Mouse (Mus musculus) left cerebral cortex, adult 11 months (tissue): ENCODE results near the gene Ninj2.

Experiments
- DNase-seq: peaks from one replicate; pipeline ENCODE4 v3.0.0; 2022; ENCODE audit warnings: low spot score

Gene Ninj2

DNA sequence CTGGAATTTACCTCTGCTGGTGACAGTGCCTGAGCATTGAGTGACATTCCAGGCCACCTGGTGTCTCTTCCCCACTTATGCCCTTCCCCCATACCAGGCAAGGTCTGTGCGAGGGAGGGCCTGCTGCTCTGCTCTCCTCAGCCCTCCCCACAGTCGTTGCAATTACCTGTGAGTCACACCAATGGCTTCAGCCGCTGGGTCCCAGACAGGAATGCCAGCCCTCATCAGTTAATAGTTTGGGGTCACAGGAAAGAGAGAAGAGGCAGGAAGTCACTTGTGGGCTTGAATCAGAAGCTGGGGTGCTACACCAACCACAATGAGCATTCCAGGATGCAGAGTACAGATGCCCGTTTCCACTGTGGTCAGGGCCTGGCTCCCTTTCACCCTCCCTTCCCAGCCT, 41.6 kb downstream of the Ninj2 start:
- DNase-seq, result no peak

DNA sequence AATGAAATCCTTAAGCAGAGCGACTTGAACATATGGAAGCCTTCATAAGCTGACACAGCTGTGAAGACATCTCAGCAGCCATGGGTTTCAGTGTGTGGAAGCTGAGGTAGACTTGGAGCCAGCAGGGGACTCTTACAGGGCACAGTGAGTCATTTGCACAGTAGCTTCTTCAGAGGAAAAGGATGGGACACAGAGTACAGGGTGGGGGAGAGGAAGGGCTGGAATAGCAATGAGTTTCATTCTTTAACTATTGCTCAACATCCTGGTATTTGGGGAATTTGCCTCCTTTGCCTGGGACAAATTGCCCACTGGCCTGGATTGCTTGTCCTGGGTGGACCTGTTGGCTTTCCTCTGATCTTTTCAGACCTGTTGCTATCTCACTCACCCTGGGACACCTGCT, 52.3 kb downstream of the Ninj2 start:
- DNase-seq, result no peak

GRCm38 (mm10) chr6:120146676-120147075, 53.5 kb downstream of the Ninj2 start:
- DNase-seq, result no peak

DNA sequence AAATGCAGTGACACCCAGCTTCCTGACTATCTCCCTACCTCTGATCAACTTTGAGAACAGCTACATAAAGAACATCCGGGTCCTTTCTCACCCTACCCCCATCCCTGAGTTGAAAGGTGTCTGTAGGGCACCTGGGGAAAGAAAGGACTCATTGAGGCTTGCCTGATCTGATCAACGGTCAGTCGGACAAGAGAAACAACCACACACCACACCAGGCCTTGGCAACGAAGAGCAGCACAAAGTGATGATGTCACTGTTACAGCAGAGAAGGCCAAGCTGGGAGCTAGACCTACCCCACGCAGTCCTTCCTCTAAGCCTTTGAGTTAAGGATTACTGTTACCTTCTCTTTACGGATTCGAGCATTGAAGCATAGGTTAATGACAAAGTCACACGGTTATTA, 54.3 kb downstream of the Ninj2 start:
- DNase-seq, result no peak

GRCm38 (mm10) chr6:120148716-120149392, 55.7 kb downstream of the Ninj2 start:
- DNase-seq, result no peak

GRCm38 (mm10) chr6:120149458-120150120, 56.4 kb downstream of the Ninj2 start:
- DNase-seq, result no peak

GRCm38 (mm10) chr6:120150206-120150605, 57.1 kb downstream of the Ninj2 start:
- DNase-seq, result no peak

- no peak for DNase-seq
These were observed 58.5 kb downstream of the Ninj2 start for GRCm38 (mm10) chr6:120151616-120152053.

DNA sequence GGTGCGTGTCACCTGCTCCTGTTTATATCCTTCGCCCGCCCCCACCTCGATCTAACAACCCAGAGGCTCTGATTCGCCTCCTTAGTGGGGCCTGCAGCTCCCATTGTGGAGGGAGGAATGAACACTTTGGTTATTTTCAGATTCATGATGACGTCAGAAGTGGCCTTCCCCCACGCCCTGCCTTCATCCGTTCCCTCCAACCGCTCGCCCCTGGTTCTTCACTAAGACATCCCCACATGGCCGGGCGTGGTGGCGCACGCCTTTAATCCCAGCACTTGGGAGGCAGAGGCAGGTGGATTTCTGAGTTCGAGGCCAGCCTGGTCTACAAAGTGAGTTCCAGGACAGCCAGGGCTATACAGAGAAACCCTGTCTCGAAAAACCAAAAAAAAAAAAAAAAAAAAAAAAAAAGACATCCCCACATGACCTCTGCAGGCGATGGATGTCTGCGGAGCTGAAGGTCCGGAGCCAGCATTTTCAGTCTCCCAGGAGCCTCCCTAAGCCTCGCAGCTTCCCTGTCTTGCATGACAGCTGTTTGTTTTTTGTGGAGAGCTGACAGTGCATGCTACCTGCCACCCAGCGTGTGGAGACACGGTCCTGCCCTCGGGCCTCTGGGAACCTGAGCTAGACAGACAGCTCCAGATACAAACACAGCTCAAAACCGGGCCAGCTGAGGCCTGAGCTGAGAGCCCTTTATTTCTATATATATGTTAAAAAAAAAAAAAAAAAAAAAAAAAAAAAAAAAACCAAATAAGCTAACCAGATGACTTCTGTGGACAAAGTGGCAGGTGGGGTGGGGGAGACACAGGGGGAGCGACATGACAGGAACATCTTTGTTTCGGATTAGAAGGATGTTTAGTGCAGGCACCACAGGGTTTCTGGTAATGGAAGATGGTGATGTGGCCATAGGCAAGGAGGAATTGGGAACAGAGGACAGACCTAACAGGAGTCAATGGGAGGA, 59.9 kb downstream of the Ninj2 start:
- DNase-seq, result no peak

DNA sequence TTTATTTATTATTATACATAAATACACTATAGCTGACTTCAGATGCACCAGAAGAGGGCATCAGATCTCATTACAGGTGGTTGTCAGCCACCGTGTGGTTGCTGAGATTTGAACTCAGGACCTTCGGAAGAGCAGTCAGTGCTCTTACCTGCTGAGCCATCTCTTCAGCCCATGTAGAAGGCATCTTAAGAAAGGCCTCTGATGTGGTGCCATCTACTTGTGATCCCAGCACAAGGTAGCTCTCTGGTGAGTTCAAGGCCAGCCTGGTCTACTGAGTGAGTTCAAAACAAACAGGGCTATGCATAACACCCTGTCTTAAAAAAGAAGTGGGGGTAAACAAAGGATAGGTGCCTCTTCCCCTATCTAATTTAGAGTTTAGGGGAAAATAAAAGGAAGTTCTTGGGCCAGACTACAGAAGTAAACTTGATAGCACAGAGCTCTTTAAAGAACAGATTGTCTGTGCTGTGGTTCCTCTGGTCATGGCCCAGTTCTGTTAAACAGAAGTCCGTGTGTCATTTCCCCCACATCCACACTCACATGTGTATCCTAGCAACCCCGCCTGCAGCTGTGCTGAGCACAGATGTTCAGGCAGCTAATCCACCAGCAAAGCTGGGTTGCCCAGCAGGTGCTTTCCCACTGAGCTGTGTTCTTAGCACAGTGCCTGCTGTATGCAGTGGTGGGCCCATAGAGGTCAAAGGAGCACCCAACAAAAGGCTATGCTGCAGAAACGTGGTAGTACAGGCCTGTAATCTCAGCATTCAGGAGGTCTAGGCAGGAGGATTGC, 61.6 kb downstream of the Ninj2 start:
- DNase-seq, result no peak

DNA sequence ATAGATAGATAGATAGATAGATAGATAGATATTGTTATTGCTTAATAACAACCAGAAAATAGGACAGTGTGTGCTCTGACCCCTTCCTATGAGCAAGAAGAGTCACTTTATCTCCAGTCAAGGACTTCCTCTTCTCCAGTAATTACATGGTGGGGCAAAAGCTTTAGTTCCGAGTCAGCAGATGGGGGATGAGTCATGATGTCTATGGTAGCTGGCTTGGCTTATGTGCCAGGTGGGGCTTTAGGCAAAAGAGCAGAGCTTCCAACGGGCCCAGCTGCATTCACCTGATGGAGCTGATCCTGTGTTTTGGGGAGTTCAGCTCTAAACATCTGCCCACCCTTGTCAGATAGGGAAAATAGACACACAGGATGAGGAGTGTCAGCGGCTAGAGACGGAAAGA, 62.4 kb downstream of the Ninj2 start:
- no peak for DNase-seq

- no peak for DNase-seq
These were observed 64.3 kb downstream of the Ninj2 start for GRCm38 (mm10) chr6:120157479-120157878.

- DNase-seq, result peak; percentile 56
These were observed 66.2 kb downstream of the Ninj2 start for GRCm38 (mm10) chr6:120159133-120159901.

DNA sequence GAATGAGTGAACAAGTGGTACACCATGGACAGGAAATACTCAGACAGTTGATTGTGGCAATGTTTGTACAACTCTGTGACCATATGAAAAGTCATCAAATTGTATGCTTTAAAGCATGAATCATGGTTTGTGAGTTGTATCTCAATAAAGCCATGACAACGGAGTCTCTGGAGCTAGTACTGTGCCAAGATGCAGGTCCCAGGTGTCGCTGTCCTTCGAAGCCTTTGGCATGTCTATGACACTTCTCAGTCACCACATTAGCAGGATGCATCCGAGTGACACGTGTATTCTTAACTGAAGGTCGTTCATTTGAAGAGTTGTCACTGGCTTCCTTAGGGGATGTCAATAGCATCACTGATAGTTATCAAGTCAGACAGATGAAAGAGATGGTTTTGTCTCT, 69.8 kb downstream of the Ninj2 start:
- DNase-seq, result no peak

DNA sequence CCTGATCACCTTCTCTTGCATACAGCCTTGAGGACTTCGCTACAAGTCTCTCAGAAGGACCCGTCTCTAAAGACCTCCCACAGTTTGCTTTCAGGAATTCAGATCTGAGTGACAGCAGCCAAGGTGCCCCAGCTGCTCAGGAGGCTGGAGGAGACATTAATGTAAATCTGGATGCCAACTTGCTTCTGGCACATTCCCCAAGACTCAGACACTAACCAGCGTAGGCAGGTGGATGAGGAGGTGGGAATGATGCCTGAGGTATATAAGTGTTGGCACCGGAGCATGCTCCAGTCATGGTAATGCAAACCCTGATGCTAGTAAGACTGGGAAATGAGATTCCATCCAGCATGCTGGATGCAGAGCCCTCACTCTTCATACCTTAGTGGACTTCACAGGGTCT, 71.6 kb downstream of the Ninj2 start:
- no peak for DNase-seq

DNA sequence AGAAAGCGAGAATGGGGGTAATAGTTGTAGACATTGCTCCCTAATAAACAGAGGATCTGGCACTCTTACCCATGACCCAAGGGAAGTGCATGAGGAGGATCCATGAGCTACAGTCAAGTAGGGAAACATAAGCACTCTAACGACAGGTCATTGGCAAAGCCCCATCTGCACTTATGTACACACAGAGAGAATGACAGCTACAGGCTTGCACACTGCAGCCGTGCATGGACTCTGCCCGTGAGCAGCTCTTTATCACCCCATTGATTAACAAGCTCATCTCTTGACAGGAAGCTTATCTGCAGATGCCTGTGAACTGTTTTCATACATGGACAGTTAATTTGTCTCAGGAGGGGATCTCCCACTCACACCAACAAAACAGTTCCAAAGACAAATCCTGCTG, 74.4 kb downstream of the Ninj2 start:
- no peak for DNase-seq

DNA sequence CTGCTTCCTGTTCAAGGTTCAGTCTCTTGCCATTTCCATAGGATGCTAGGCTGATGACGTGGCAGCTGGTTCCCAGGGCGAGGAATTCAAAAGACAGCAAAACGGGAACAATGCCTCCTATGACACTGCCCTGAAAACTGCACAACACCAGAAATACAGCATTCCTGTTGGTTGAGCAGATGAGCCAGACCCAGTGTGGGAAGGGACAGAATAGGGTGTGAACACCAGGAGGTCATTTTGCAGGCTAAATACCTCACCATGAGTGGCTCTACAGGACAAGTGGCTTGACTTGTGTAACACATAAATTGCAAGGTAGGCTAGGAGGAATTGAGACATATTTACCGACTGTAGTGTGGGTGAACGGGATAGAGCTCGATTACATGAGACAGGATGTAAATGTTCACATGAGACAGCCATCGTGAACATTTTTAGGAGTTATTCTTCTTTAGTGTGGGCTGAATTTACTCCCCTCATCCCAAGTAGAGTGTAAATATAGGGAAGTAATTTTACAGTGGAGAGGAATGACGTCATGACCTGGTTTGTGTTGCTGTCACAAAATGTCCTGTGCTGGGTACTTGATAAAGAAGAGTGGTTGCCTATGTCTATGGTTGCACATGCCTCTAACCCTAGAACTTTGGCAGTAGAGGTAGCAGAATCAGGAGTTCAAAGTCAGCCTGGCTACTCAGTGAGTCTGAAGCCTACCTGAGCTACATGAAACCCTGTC, 79.3 kb downstream of the Ninj2 start:
- DNase-seq, result no peak

DNA sequence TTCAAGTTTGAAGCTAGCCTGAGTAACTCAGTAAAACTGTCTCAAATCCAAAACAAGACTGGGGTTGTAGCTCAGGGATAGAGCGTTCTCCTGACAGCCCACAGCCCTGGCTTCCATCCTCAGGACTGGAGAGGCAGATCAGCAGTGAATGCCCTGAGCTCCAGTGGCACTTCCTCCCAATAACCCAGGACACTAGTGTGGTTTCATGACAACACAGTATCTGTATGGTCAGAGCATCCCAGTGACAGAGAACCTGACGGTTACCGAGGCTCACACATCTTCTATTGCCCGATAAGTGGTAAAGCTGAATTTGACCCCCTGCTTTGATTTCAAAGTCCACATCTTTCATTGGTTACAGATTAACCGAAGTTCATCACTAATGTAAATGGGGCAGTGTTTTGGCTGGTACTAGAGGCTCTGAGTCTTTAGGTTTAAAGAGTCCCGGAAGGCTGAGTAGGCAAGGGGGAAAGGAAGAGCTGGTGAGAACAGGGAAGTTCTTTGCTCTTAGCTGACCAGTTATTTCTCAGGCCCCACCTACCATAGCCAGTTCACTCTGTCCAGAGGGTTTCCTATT, 81.0 kb downstream of the Ninj2 start:
- no peak for DNase-seq

DNA sequence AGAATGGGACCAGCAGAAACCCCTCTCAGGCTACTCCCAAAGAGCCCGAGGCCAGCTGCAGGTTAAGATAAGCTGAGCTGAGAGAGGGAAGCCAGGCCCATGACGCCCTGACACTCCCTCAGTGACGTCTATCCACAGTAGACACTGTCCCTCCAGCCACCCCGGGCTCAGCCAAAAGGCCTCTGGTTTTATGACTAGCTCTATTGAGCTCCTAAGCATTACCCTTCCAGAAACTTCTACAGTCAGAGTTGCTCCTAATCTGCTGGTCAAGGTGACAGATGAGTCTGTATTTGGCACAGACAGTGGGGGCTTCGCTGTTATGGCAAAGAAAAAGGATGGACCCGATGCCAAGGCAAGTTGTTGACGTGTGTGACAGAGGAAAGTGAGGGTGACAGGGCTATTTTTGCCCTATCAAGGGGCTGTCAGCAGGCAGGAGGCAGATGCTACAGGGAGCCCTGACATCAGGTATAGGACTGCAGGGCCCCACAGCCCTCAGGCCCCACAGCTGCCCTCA, 81.5 kb downstream of the Ninj2 start:
- DNase-seq, result no peak

DNA sequence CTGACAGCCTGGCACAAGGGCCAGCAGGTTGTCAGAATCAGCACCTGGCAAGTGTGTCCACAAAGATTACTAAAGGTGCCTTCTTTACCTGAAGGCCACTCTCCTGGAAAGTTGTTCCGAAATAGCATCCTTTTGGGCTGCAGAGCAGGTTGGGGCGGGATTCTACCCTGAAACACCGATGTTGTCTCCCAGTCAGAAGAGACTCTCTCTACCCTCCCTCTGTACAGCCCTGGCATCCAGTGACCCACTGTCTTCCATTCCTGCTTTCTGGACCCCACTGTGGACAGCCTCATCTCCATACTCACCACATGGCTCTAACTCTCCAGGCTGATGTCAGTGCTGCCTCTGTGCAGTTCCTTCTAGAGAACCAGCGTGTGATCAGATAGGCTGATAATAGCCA, 82.5 kb downstream of the Ninj2 start:
- DNase-seq, result no peak
